Mouse (Mus musculus) midbrain, embryonic 14.5 days (tissue): ENCODE data around the gene Grin1. TPM values are rescaled to one million over a fixed set of nuclear protein-coding genes. Genes with fewer than 3 reads are reported as not detected.
A peak's percentile ranks its signal among the peaks of the same experiment; 100 is the strongest.

Experiments
- ATAC-seq: fragments of 200-750 bp; cut with Nextera tagmentation; 2 replicates; pipeline ENCODE4 v1.8.0; 2017; ENCODE audit warnings: moderate number of reproducible peaks, moderate library complexity; ENCODE audit not compliant: low FRiP score, low TSS enrichment
- DNase-seq: peaks from one replicate; pipeline ENCODE4 v3.0.0-alpha.2; 2015
- H3K27ac ChIP-seq: fragments of 300-500 bp; sonication (generic); replicated peaks from 2 replicates; pipeline ENCODE4 v1.5.1; 2014; ENCODE audit warnings: mild to moderate bottlenecking, low read depth, low read length, moderate library complexity
- H3K27me3 ChIP-seq: fragments of 300-500 bp; sonication (generic); 2 replicates; pipeline ENCODE4 v1.6.1; 2014; ENCODE audit warnings: low read length, control low read depth, mixed read lengths; ENCODE audit not compliant: control insufficient read depth, insufficient read depth
- H3K36me3 ChIP-seq: fragments of 300-500 bp; sonication (generic); 2 replicates; pipeline ENCODE4 v1.6.1; 2014; ENCODE audit warnings: low read length, control low read depth; ENCODE audit not compliant: control insufficient read depth, insufficient read depth
- H3K4me1 ChIP-seq: fragments of 300-500 bp; sonication (generic); 2 replicates; pipeline ENCODE4 v1.6.1; 2014; ENCODE audit warnings: mild to moderate bottlenecking, antibody characterized with exemption, low read length, control low read depth; ENCODE audit not compliant: control insufficient read depth, insufficient read depth
- H3K4me2 ChIP-seq: fragments of 300-500 bp; sonication (generic); 2 replicates; pipeline ENCODE4 v1.6.1; 2014; ENCODE audit warnings: mild to moderate bottlenecking, low read length, moderate library complexity
- H3K4me3 ChIP-seq: fragments of 300-500 bp; sonication (generic); replicated peaks from 2 replicates; pipeline ENCODE4 v1.5.1; 2014; ENCODE audit warnings: low read depth, low read length
- H3K9ac ChIP-seq: fragments of 300-500 bp; sonication (generic); replicated peaks from 2 replicates; pipeline ENCODE4 v1.6.1; 2014; ENCODE audit warnings: mild to moderate bottlenecking, low read length, moderate library complexity
- H3K9me3 ChIP-seq: fragments of 300-500 bp; sonication (generic); 2 replicates; pipeline ENCODE4 v1.6.1; 2016; ENCODE audit warnings: low read length, control low read depth, mixed read lengths; ENCODE audit not compliant: control insufficient read depth
- WGBS: fragments of 180-500 bp; shearing (Covaris S2); extraction: QIAGEN DNeasy Blood & Tissue Kit; methylation state at CpG from one replicate; pipeline ENCODE4 v1.1.7; 2014; 5-methylcytosine and 5-hydroxymethylcytosine counted together
- polyA plus RNA-seq: library from polyadenylated mRNA; unstranded; fragments of >200 nt; fragmentation: Nextera tagmentation; extraction: Ambion mirVana; gene quantifications from 2 replicates; pipeline ENCODE4 v1.2.1, GENCODE M21; 2014

Grin1 gene
- polyA plus RNA-seq, 1 experiment from 2014 or later = 40.5 TPM

GRCm38 (mm10) chr2:25292054-25292544 is 26.9 kb downstream of the Grin1 start:
- Histone ChIP-seq H3K27me3 (peaks cover 59% of the 10 kb centered on the region), H3K36me3 (0 out of 2 replicates have a peak, but pooled peaks cover 7% of the 10 kb centered on the region), H3K9me3 (no peaks in the 10 kb centered on the region), H3K27ac (no peak overlapping the region), H3K4me3 (peak overlapping the region; percentile 18; the same call in 1 of the 2 replicates), H3K4me2 (peak overlapping the region; percentile 42), H3K4me1 (0 out of 2 replicates have a peak, but pooled peaks cover 5% of the 10 kb centered on the region), H3K9ac (peak overlapping the region; percentile 39; the same call in 1 of the 2 replicates)
- ATAC-seq (no peak), DNase-seq (peak; percentile 20)
- WGBS = 4% methylated on average over 42 of the region's 43 CpGs

- Histone ChIP-seq H3K4me1 (0 out of 2 replicates have a peak, but pooled peaks cover 5% of the 10 kb centered on the region), H3K9me3 (no peaks in the 10 kb centered on the region), H3K4me3 (peak overlapping the region; percentile 22; the same call in 1 of the 2 replicates), H3K27me3 (peaks cover 59% of the 10 kb centered on the region), H3K36me3 (peaks cover 8% of the 10 kb centered on the region; the same call in 1 of the 2 replicates), H3K9ac (no peak overlapping the region), H3K4me2 (peak overlapping the region; percentile 49), H3K27ac (no peak overlapping the region)
- no peak for ATAC-seq
- no peak for DNase-seq
- 5% methylated on average over 32 of the region's 32 CpGs for WGBS
These were observed 27.6 kb downstream of the Grin1 start for GRCm38 (mm10) chr2:25291184-25292053.

GRCm38 (mm10) chr2:25290816-25291130 is 28.2 kb downstream of the Grin1 start:
- H3K9me3 ChIP-seq = no peaks in the 10 kb centered on the region
- DNase-seq = peak; percentile 47
- peaks cover 59% of the 10 kb centered on the region for H3K27me3 ChIP-seq
- H3K36me3 ChIP-seq = peaks cover 11% of the 10 kb centered on the region
- peak overlapping the region; percentile 49 for H3K4me2 ChIP-seq
- H3K4me1 ChIP-seq = 0 out of 2 replicates have a peak, but pooled peaks cover 5% of the 10 kb centered on the region
- WGBS = under 1% methylated on average over 18 of the region's 18 CpGs
- no peak for ATAC-seq
- H3K4me3 ChIP-seq = peak overlapping the region; percentile 22; the same call in 1 of the 2 replicates
- no peak overlapping the region for H3K9ac ChIP-seq
- H3K27ac ChIP-seq = no peak overlapping the region

- H3K9ac ChIP-seq = peak overlapping the region; percentile 36; the same call in 1 of the 2 replicates
- peaks cover 12% of the 10 kb centered on the region for H3K36me3 ChIP-seq
- H3K4me1 ChIP-seq = 0 out of 2 replicates have a peak, but pooled peaks cover 5% of the 10 kb centered on the region
- H3K4me2 ChIP-seq = peak overlapping the region; percentile 49
- H3K27me3 ChIP-seq = peaks cover 59% of the 10 kb centered on the region
- no peak overlapping the region for H3K27ac ChIP-seq
- ATAC-seq = no peak
- no peaks in the 10 kb centered on the region for H3K9me3 ChIP-seq
- H3K4me3 ChIP-seq = peak overlapping the region; percentile 22
- 2% methylated on average over 54 of the region's 54 CpGs for WGBS
- peak; percentile 71 for DNase-seq
These were observed 28.7 kb downstream of the Grin1 start for GRCm38 (mm10) chr2:25290101-25290815.

- H3K27ac ChIP-seq = no peak within 1 kb of the TSS
- 0 out of 2 replicates have a peak, but pooled peaks cover 5% of the 10 kb centered on the region for H3K4me1 ChIP-seq
- WGBS = 12% methylated on average over 11 of the region's 11 CpGs
- H3K9ac ChIP-seq = peak within 1 kb of the TSS; percentile 36; the same call in 1 of the 2 replicates
- H3K4me3 ChIP-seq = peak within 1 kb of the TSS; percentile 22
- ATAC-seq (no peak), DNase-seq (no peak)
- H3K36me3 ChIP-seq = peaks cover 18% of the 10 kb centered on the region
- H3K27me3 ChIP-seq = peaks cover 54% of the 10 kb centered on the region
- H3K4me2 ChIP-seq = peak within 1 kb of the TSS; percentile 49
- no peaks in the 10 kb centered on the region for H3K9me3 ChIP-seq
These were observed 29.3 kb downstream of the Grin1 start, which contains the start of gene Lrrc26 for GRCm38 (mm10) chr2:25289651-25290050. TSS of gene Lrrc26 (plus strand) at chr2:25289915.

GRCm38 (mm10) chr2:25288734-25289345 is 30.1 kb downstream of the Grin1 start:
- Histone ChIP-seq H3K27me3 (peaks cover 52% of the 10 kb centered on the region), H3K9me3 (no peaks in the 10 kb centered on the region), H3K4me1 (0 out of 2 replicates have a peak, but pooled peaks cover 5% of the 10 kb centered on the region), H3K27ac (no peak overlapping the region), H3K4me3 (no peak overlapping the region), H3K9ac (no peak overlapping the region), H3K36me3 (peaks cover 26% of the 10 kb centered on the region), H3K4me2 (no peak overlapping the region)
- WGBS = 80% methylated on average over 7 of the region's 7 CpGs
- ATAC-seq (no peak), DNase-seq (no peak)

GRCm38 (mm10) chr2:25287927-25288649 is 30.9 kb downstream of the Grin1 start, which contains the start of gene Tmem210:
TSS of gene Tmem210 (plus strand) at chr2:25288145.
- H3K36me3 ChIP-seq = peaks cover 32% of the 10 kb centered on the region
- no peak within 1 kb of the TSS for H3K9ac ChIP-seq
- 83% methylated on average over 6 of the region's 6 CpGs for whole genome bisulfite sequencing
- ATAC-seq = no peak
- DNase-seq = no peak
- 0 out of 2 replicates have a peak, but pooled peaks cover 5% of the 10 kb centered on the region for H3K4me1 ChIP-seq
- H3K27me3 ChIP-seq = peaks cover 45% of the 10 kb centered on the region
- no peak within 1 kb of the TSS for H3K4me3 ChIP-seq
- no peak within 1 kb of the TSS for H3K4me2 ChIP-seq
- H3K9me3 ChIP-seq = no peaks in the 10 kb centered on the region
- H3K27ac ChIP-seq = no peak within 1 kb of the TSS
